Mouse (Mus musculus) stomach, postnatal 0 days (tissue): ENCODE results near the gene Lsp1. TPM values are rescaled to one million over a fixed set of nuclear protein-coding genes. Genes with fewer than 3 reads are reported as not detected.
A peak's percentile ranks its signal among the peaks of the same experiment; 100 is the strongest.

Experiments
- ATAC-seq: fragments of 200-750 bp; cut with Nextera tagmentation; 2 replicates; pipeline ENCODE4 v1.8.0; 2017; ENCODE audit not compliant: low FRiP score, low TSS enrichment
- DNase-seq: peaks from one replicate; pipeline ENCODE4 v3.0.0-alpha.2; 2016; ENCODE audit warnings: low spot score
- H3K27ac ChIP-seq: fragments of 300-500 bp; sonication (generic); replicated peaks from 2 replicates; pipeline ENCODE4 v1.5.1; 2014; ENCODE audit warnings: mild to moderate bottlenecking, control low read depth
- H3K27me3 ChIP-seq: fragments of 300-500 bp; sonication (generic); 2 replicates; pipeline ENCODE4 v1.6.1; 2014; ENCODE audit warnings: low read length; ENCODE audit not compliant: control insufficient read depth, insufficient read depth
- H3K36me3 ChIP-seq: fragments of 300-500 bp; sonication (generic); 2 replicates; pipeline ENCODE4 v1.6.1; 2014; ENCODE audit warnings: low read length, mixed read lengths; ENCODE audit not compliant: control insufficient read depth, insufficient read depth
- H3K4me1 ChIP-seq: fragments of 300-500 bp; sonication (generic); replicated peaks from 2 replicates; pipeline ENCODE4 v1.6.1; 2014; ENCODE audit warnings: antibody characterized with exemption; ENCODE audit not compliant: control insufficient read depth, insufficient read depth
- H3K4me2 ChIP-seq: fragments of 300-500 bp; sonication (generic); replicated peaks from 2 replicates; pipeline ENCODE4 v1.6.1; 2014; ENCODE audit warnings: low read depth, mild to moderate bottlenecking, control low read depth, moderate library complexity
- H3K4me3 ChIP-seq: fragments of 300-500 bp; sonication (generic); 2 replicates; pipeline ENCODE4 v1.5.1; 2014; ENCODE audit warnings: low read depth, low read length, control low read depth
- H3K9ac ChIP-seq: fragments of 300-500 bp; sonication (generic); 2 replicates; pipeline ENCODE4 v1.6.1; 2014; ENCODE audit warnings: mild to moderate bottlenecking, low read length, control low read depth, mixed read lengths
- H3K9me3 ChIP-seq: fragments of 300-500 bp; sonication (generic); 2 replicates; pipeline ENCODE4 v1.6.1; 2016; ENCODE audit warnings: low read length; ENCODE audit not compliant: control insufficient read depth
- CTCF ChIP-seq: IDR thresholded peaks from 2 replicates; pipeline ENCODE4 v1.5.1; 2016; ENCODE audit warnings: antibody characterized with exemption, low read depth, mild to moderate bottlenecking, moderate library complexity
- EP300 ChIP-seq: optimal IDR thresholded peaks from 2 replicates; pipeline ENCODE3; 2016; ENCODE audit warnings: antibody characterized with exemption
- WGBS: fragments of 180-500 bp; shearing (Covaris S2); extraction: QIAGEN DNeasy Blood & Tissue Kit; methylation state at CpG from one replicate; pipeline ENCODE4 v1.1.7; 2014; 5-methylcytosine and 5-hydroxymethylcytosine counted together
- polyA plus RNA-seq: library from polyadenylated mRNA; unstranded; fragments of >200 nt; fragmentation: Nextera tagmentation; extraction: Ambion mirVana; gene quantifications from 2 replicates; pipeline ENCODE4 v1.2.1, GENCODE M21; 2015

Gene Lsp1
- polyA plus RNA-seq, 1 experiment from 2014 or later = 107 TPM

DNA sequence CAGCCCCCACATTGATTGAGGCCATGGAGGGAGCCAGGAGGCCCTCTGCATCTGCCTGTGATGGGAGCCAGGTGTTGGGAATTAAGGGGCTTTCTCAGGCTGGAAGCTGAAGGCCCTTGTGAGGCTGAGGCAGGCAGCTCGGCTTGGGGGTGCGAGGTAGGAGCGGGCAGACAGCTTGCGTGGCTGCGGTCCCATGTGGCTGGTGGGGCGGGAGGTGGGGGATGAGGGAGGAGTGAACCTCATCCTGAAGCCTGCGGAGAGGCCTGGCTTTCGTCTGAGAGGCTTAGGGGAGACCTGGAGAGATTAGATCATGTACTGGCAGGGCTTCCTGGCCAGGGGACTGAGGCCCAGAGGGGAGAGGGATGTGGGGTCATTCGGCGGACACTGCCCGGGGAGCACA is 22.5 kb downstream of the Lsp1 start:
- peak overlapping the region; percentile 41; the same call in 1 of the 2 replicates for H3K9ac ChIP-seq
- no peak overlapping the region for H3K4me3 ChIP-seq
- WGBS = 46% methylated on average over 11 of the region's 11 CpGs
- DNase-seq = peak; percentile 63
- peaks cover 2% of the 10 kb centered on the region; the same call in 1 of the 2 replicates for H3K36me3 ChIP-seq
- no peak for TF ChIP-seq CTCF
- TF ChIP-seq EP300 = no peak
- H3K4me1 ChIP-seq = peaks cover 19% of the 10 kb centered on the region
- ATAC-seq = peak; percentile 30; the same call in 1 of the 2 replicates
- no peaks in the 10 kb centered on the region for H3K27me3 ChIP-seq
- H3K27ac ChIP-seq = peak overlapping the region; percentile 97
- H3K9me3 ChIP-seq = no peaks in the 10 kb centered on the region
- H3K4me2 ChIP-seq = peak overlapping the region; percentile 12; the same call in 1 of the 2 replicates

DNA sequence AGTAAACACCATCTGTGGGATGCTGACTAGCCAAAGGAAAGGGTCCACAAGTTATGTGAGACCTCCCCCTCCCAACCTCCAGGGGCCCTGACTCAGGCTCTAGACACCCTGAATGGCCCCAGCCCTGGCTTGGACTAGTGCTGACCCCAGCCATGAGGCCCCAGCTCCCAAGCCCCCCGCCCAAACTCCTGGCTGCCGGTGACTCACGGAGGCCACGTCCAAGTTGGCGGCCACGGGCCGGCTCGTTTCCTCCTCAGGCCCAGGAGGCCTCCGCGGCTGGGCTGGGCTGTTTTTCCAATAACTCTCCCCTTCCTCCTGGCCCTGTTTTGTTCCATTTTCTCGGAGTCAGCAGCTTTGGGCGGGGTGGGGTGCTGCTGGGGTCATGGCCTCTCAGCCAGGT is 24.2 kb downstream of the Lsp1 start:
- Histone ChIP-seq H3K4me1 (peaks cover 19% of the 10 kb centered on the region), H3K9ac (no peak overlapping the region), H3K4me2 (no peak overlapping the region)

GRCm38 (mm10) chr7:142486751-142487162 is 26.1 kb downstream of the Lsp1 start:
- H3K27me3 ChIP-seq = no peaks in the 10 kb centered on the region
- 42% methylated on average over 8 of the region's 8 CpGs for WGBS
- DNase-seq = no peak
- H3K4me3 ChIP-seq = no peak overlapping the region
- peak overlapping the region; percentile 19 for H3K9ac ChIP-seq
- peaks cover 9% of the 10 kb centered on the region for H3K36me3 ChIP-seq
- H3K4me2 ChIP-seq = no peak overlapping the region
- TF ChIP-seq CTCF (no peak), EP300 (no peak)
- peak overlapping the region; percentile 97 for H3K27ac ChIP-seq
- H3K9me3 ChIP-seq = no peaks in the 10 kb centered on the region
- peaks cover 9% of the 10 kb centered on the region for H3K4me1 ChIP-seq
- ATAC-seq = no peak

More for the DNA sequence above, 24.2 kb downstream of the Lsp1 start:
- Histone ChIP-seq H3K27ac (peak overlapping the region; percentile 97), H3K27me3 (no peaks in the 10 kb centered on the region), H3K9me3 (no peaks in the 10 kb centered on the region), H3K36me3 (peaks cover 8% of the 10 kb centered on the region), H3K4me3 (no peak overlapping the region)
- no peak for TF ChIP-seq EP300
- no peak for TF ChIP-seq CTCF
- DNase-seq (no peak), ATAC-seq (no peak)
- 46% methylated on average over 12 of the region's 12 CpGs for WGBS

DNA sequence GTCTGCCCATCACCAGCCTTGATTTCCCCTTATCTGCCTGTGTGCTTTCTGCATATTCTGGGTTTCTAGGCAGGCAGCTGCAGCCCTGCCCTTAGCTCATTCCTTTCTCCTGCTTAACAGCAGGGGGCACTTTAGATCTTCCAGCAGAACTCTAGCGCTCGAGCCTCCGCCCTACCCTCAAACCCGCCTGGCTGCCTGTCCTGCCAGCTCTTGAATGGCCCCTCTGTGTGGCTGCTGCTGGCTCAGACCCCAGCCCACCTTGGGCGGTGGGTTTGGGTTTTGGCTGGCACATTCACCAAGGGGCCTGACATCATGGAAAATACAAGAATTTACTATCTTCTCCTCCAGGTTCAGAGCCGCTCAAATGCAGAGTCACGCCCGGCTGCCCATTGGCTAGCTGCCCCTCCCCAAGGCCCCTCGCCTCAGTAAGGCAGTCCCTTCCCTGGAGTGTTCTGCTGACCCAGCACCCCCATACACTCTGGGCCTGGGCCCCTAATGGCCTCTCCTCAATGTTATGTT is 26.8 kb downstream of the Lsp1 start:
- peak; percentile 46; the same call in 1 of the 2 replicates for ATAC-seq
- H3K4me1 ChIP-seq = peaks cover 8% of the 10 kb centered on the region
- peaks cover 9% of the 10 kb centered on the region for H3K36me3 ChIP-seq
- 12% methylated on average over 9 of the region's 9 CpGs for WGBS
- H3K9me3 ChIP-seq = no peaks in the 10 kb centered on the region
- H3K27ac ChIP-seq = peak overlapping the region; percentile 97
- no peak overlapping the region for H3K4me3 ChIP-seq
- no peaks in the 10 kb centered on the region for H3K27me3 ChIP-seq
- 0 out of 2 replicates have a peak overlapping the region, but pooled peaks have one; percentile 3 for H3K4me2 ChIP-seq
- TF ChIP-seq EP300 = no peak
- peak; percentile 84 for TF ChIP-seq CTCF
- peak; percentile 69 for DNase-seq
- H3K9ac ChIP-seq = peak overlapping the region; percentile 35

GRCm38 (mm10) chr7:142488053-142488452 is 27.4 kb downstream of the Lsp1 start:
- Histone ChIP-seq H3K4me3 (no peak overlapping the region), H3K9ac (no peak overlapping the region), H3K4me2 (no peak overlapping the region), H3K27ac (peak overlapping the region; percentile 97), H3K9me3 (no peaks in the 10 kb centered on the region), H3K4me1 (peaks cover 8% of the 10 kb centered on the region), H3K36me3 (peaks cover 9% of the 10 kb centered on the region), H3K27me3 (no peaks in the 10 kb centered on the region)
- no peak for TF ChIP-seq EP300
- ATAC-seq (no peak), DNase-seq (no peak)
- WGBS = 55% methylated on average over 3 of the region's 3 CpGs

GRCm38 (mm10) chr7:142493535-142493934 is 32.9 kb downstream of the Lsp1 start:
- Histone ChIP-seq H3K4me3 (no peak overlapping the region), H3K4me2 (no peak overlapping the region), H3K9ac (no peak overlapping the region), H3K27ac (peak overlapping the region; percentile 30), H3K9me3 (no peaks in the 10 kb centered on the region), H3K4me1 (no peaks in the 10 kb centered on the region), H3K36me3 (peaks cover 9% of the 10 kb centered on the region), H3K27me3 (no peaks in the 10 kb centered on the region)
- DNase-seq = no peak
- WGBS = 43% methylated on average over 8 of the region's 8 CpGs
- TF ChIP-seq CTCF (no peak), EP300 (no peak)
- ATAC-seq = no peak
